Mouse (Mus musculus): ENCODE measurements around the gene Cmip. TPM values are rescaled to one million over a fixed set of nuclear protein-coding genes. Genes with fewer than 3 reads are reported as not detected.

Cmip gene
- polyA plus RNA-seq, 1 experiment from 2014 or later, result 131 TPM

- no peaks in the 10 kb centered on the region for H3K36me3 ChIP-seq (replicated peaks; ENCODE audit: control insufficient read depth, insufficient read depth)
- H3K9me3 ChIP-seq (ENCODE audit: control insufficient read depth, low read length), result no peaks in the 10 kb centered on the region
- H3K27ac ChIP-seq, result no peak overlapping the region
- H3K27me3 ChIP-seq (ENCODE audit: control insufficient read depth, insufficient read depth, low read length), result peaks cover 9% of the 10 kb centered on the region
- H3K4me3 ChIP-seq (replicated peaks; ENCODE audit: low read length), result no peak overlapping the region
- ATAC-seq (ENCODE audit: low FRiP score), result no peak
- H3K4me1 ChIP-seq (replicated peaks; ENCODE audit: control insufficient read depth, insufficient read depth, low read length), result no peaks in the 10 kb centered on the region; the same call in 1 of the 2 replicates
- DNase-seq (ENCODE audit: low spot score), result no peak
- H3K9ac ChIP-seq, result no peak overlapping the region
- 57% methylated on average over 13 of the region's 13 CpGs for WGBS
- H3K4me2 ChIP-seq (replicated peaks), result no peak overlapping the region
Measured at GRCm38 (mm10) chr8:117503405-117504069, 246.7 kb downstream of the Cmip start.

DNA sequence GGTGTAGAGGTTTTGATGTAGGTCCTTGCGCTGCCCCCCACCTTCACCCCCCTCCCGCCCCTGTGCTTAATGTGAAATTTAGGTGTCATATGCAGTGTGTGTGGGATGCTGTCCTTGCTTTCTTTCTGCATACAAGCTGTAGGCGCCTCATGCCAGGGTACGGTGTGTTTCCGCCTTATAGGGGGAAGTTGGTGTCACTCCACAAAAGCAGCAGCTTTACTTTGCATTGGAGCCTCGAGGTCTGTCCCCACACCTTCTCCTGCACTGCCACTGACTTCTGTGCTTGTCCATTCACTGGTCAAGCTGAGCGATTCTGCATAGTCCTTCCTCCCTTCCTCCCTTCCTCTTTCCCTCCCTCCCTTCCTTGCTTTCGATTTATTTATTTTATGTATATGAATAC is 250.8 kb downstream of the Cmip start:
- no peak overlapping the region for H3K4me2 ChIP-seq (replicated peaks)
- H3K9me3 ChIP-seq (ENCODE audit: control insufficient read depth, low read length), result 0 out of 2 replicates have a peak, but pooled peaks cover 6% of the 10 kb centered on the region
- no peak for DNase-seq (ENCODE audit: low spot score)
- H3K4me1 ChIP-seq (replicated peaks; ENCODE audit: control insufficient read depth, insufficient read depth, low read length), result no peaks in the 10 kb centered on the region
- no peaks in the 10 kb centered on the region for H3K36me3 ChIP-seq (replicated peaks; ENCODE audit: control insufficient read depth, insufficient read depth)
- no peak for ATAC-seq (ENCODE audit: low FRiP score)
- H3K9ac ChIP-seq, result no peak overlapping the region
- H3K27ac ChIP-seq, result no peak overlapping the region
- WGBS, result 91% methylated on average over 8 of the region's 8 CpGs
- H3K27me3 ChIP-seq (ENCODE audit: control insufficient read depth, insufficient read depth, low read length), result no peaks in the 10 kb centered on the region
- no peak overlapping the region for H3K4me3 ChIP-seq (replicated peaks; ENCODE audit: low read length)

Small RNA genes lying within 50 kb of the gene (microRNA-seq; reads per million reads assigned to microRNA genes)
- not detected for gene Mir7077
- gene Mir7078, result not detected

Other genes starting within 250 kb of the Cmip start
- gene Pkd1l2, start 174.6 kb upstream of the Cmip start, polyA plus RNA-seq (2014; fragmentation: Nextera tagmentation; extraction: Ambion mirVana), result 0.05 and 0.12 TPM in 2 replicates
- gene Bco1, start 161.2 kb upstream of the Cmip start, polyA plus RNA-seq (2014; fragmentation: Nextera tagmentation; extraction: Ambion mirVana), result 0.17 and 0.25 TPM in 2 replicates
- 4.4 and 4.7 TPM in 2 replicates for gene Gan, start 98.9 kb upstream of the Cmip start, polyA plus RNA-seq (2014; fragmentation: Nextera tagmentation; extraction: Ambion mirVana)
- gene Plcg2, start 241.2 kb downstream of the Cmip start, polyA plus RNA-seq (2014; fragmentation: Nextera tagmentation; extraction: Ambion mirVana), result 1.2 TPM in 2 replicates